Mouse (Mus musculus) C2C12 (cell line): Measurements from ENCODE around the gene Fam19a1. TPM values are rescaled to one million over a fixed set of nuclear protein-coding genes. Genes with fewer than 3 reads are reported as not detected.

ENCODE experiments used
- H3K27me3 ChIP-seq: one replicate; pipeline ENCODE4 v1.6.1; 2011; ENCODE audit not compliant: control insufficient read depth, insufficient read depth, insufficient read length
- H3K36me3 ChIP-seq: one replicate; pipeline ENCODE4 v1.6.1; 2011; ENCODE audit not compliant: control insufficient read depth, insufficient read depth
- H3K4me3 ChIP-seq: one replicate; pipeline ENCODE4 v1.5.1; 2011; ENCODE audit warnings: mild to moderate bottlenecking, control low read depth; ENCODE audit not compliant: poor library complexity, insufficient read depth, severe bottlenecking
- H3K79me2 ChIP-seq: one replicate; pipeline ENCODE4 v1.6.1; 2011; ENCODE audit not compliant: control insufficient read depth, insufficient read depth
- H3K79me3 ChIP-seq: one replicate; pipeline ENCODE4 v1.6.1; 2011; ENCODE audit warnings: low read depth, control low read depth
- H3ac ChIP-seq: one replicate; pipeline ENCODE3; 2011; ENCODE audit warnings: low read depth; ENCODE audit not compliant: control insufficient read depth, insufficient read length
- CEBPB ChIP-seq: IDR thresholded peaks from one replicate; pipeline ENCODE4 v1.6.1; 2011; ENCODE audit warnings: low read depth, mild to moderate bottlenecking, control low read depth, moderate library complexity
- CTCF ChIP-seq: IDR thresholded peaks from one replicate; pipeline ENCODE4 v1.5.1; 2011; ENCODE audit not compliant: control insufficient read depth, insufficient read depth, insufficient read length
- FOSL1 ChIP-seq: IDR thresholded peaks from one replicate; pipeline ENCODE4 v1.8.0; 2011; ENCODE audit warnings: mild to moderate bottlenecking, low read length; ENCODE audit not compliant: poor library complexity, insufficient read depth, severe bottlenecking
- MAX ChIP-seq: IDR thresholded peaks from one replicate; pipeline ENCODE4 v1.6.1; 2011; ENCODE audit warnings: mild to moderate bottlenecking, control low read depth
- MYOD1 ChIP-seq: IDR thresholded peaks from one replicate; pipeline ENCODE4 v1.6.1; 2011; ENCODE audit warnings: low read depth; ENCODE audit not compliant: control insufficient read depth, insufficient read length
- MYOG ChIP-seq: IDR thresholded peaks from one replicate; pipeline ENCODE4 v1.6.1; 2011; ENCODE audit not compliant: control insufficient read depth, insufficient read length; ENCODE audit errors: extremely low read depth
- USF1 ChIP-seq: IDR thresholded peaks from one replicate; pipeline ENCODE4 v1.6.1; 2011; ENCODE audit warnings: low read depth, mild to moderate bottlenecking, control low read depth, moderate library complexity
- polyA plus RNA-seq: library from polyadenylated mRNA; unstranded; fragments of >200 nt; fragmentation: generic; extraction: Trizol; gene quantifications from one replicate; pipeline ENCODE4 v1.2.1, GENCODE M21; 2012; ENCODE audit warnings: missing spikeins

The Fam19a1 gene
- polyA plus RNA-seq, 1 experiment = 0.05 TPM

DNA sequence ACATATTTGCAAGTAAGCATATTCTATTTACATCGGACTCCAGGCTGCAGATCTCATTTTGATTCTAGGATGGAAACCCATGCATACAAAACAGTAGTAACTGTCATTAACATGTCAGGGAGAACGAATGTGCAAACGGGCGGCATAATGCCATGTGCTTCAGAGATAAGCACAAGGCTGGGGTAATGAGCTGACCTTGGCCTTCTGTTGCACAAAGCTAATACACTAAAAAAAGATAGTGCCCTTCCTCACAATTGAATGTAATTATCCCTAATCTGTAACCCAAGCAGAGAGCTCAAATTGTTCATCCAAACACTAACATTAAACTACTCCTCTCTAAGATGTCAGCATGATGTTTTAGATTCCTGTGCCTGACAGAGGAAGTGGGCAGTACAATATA lies 173.3 kb downstream of the Fam19a1 start:
- H3K4me3 ChIP-seq = no peak overlapping the region
- no peaks in the 10 kb centered on the region for H3K79me3 ChIP-seq
- no peak overlapping the region for H3ac ChIP-seq
- TF ChIP-seq MAX (no peak), USF1 (no peak), MYOD1 (no peak), FOSL1 (no peak), CEBPB (no peak), CTCF (no peak), MYOG (no peak)
- H3K36me3 ChIP-seq = no peaks in the 10 kb centered on the region
- no peaks in the 10 kb centered on the region for H3K79me2 ChIP-seq
- H3K27me3 ChIP-seq = no peaks in the 10 kb centered on the region

DNA sequence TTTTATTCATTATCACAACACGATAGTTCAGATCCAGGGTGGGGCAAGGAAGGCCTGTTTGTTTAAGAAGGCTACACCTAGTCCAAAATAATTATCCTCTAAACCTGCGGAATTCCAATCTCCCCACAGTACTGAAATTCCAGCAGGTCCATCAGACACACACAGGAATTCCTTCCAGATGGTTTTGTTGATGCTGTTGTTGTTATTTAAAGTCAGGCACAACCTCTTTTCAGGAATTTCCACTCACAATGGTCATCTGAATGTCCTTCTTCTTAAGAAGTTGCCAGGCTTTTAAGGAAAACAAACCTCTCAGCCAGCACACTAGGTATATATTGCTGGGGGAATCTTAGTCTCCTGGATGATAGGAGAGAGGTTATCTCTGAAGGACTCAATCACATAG lies 174.4 kb downstream of the Fam19a1 start:
- Histone ChIP-seq H3K79me3 (no peaks in the 10 kb centered on the region), H3K27me3 (no peaks in the 10 kb centered on the region), H3K4me3 (no peak overlapping the region), H3K36me3 (no peaks in the 10 kb centered on the region), H3ac (no peak overlapping the region), H3K79me2 (no peaks in the 10 kb centered on the region)
- TF ChIP-seq FOSL1 = no peak
- TF ChIP-seq MYOD1 = no peak

DNA sequence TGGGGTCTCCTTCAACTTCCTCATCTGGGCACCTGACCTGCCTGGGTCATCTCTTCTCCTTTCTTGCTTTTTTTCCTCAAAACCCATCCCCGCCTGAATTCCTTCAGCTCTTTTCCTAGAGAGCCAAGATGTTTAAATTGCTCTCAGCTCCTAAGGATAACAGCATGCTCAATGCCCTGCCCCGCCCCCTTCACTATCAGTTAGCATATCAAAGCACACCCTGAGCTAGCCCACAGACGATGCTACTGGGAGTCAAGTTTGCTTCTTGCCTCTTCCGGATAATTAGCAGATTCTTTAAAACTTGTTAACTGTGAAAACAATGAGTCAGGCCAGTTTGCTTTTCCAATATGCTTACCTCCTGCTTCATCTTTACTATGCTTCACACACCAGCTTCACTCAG lies 176.7 kb downstream of the Fam19a1 start:
- Histone ChIP-seq H3K36me3 (no peaks in the 10 kb centered on the region), H3K79me2 (no peaks in the 10 kb centered on the region), H3K27me3 (no peaks in the 10 kb centered on the region), H3K79me3 (no peaks in the 10 kb centered on the region), H3ac (no peak overlapping the region), H3K4me3 (no peak overlapping the region)
- TF ChIP-seq USF1 (no peak), CTCF (no peak), FOSL1 (no peak), MYOD1 (no peak), MAX (no peak), MYOG (no peak), CEBPB (no peak)

DNA sequence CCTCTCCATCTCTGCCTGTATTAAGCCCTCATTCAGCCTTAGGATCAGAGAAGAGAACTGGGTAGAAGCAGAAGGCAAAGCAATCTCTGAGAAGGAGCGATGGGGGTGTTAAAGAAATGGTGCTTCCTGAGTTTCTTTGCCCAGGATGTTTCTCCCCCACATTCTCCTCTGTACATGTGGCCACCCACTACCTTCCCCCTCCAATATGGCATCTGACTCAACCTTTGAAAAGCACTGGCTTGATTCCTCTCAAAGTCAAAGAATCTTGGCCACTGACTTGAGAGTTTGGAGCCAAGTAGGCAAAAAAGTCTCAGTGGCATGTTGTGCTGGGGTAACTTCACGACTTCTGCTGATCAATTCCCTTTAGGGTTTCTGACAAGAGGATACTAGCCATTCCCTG lies 234.5 kb downstream of the Fam19a1 start:
- Histone ChIP-seq H3K79me3 (no peaks in the 10 kb centered on the region), H3K4me3 (no peak overlapping the region), H3ac (no peak overlapping the region), H3K79me2 (no peaks in the 10 kb centered on the region), H3K27me3 (no peaks in the 10 kb centered on the region), H3K36me3 (no peaks in the 10 kb centered on the region)
- TF ChIP-seq CTCF (no peak), USF1 (no peak), MYOG (no peak), FOSL1 (no peak), CEBPB (no peak), MAX (no peak), MYOD1 (no peak)

DNA sequence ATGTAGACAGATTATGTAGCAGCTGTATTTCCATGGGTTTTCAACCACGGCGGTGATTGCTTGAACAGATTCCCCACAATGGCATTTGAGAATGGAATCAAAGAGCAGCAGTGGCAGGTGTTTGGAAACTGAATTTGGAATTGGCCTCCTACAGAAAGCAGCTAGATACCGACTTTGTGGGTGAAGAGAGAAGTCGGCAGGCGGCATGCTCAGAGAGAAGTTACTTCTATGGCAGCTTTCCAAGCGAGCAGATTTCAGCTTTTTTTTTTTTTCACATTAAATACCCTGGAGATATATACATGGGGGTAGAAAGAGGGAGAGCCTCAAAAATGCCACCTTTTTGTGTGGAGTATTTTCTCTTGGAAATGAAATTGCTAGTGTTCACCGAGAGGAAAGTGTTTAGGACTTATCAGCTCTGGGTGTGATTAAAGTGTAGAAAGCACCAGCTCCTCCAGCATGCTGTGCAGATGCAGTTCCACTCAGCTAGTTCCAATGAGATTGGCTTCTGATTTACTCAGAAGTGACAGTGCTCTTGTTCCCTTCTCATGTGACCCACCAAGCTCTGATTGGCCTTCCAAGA lies 236.6 kb downstream of the Fam19a1 start:
- Histone ChIP-seq H3ac (no peak overlapping the region), H3K27me3 (no peaks in the 10 kb centered on the region), H3K79me3 (no peaks in the 10 kb centered on the region), H3K36me3 (no peaks in the 10 kb centered on the region), H3K79me2 (no peaks in the 10 kb centered on the region), H3K4me3 (no peak overlapping the region)
- TF ChIP-seq MYOD1 (no peak), CEBPB (no peak), USF1 (no peak), MAX (no peak), MYOG (no peak), FOSL1 (no peak), CTCF (no peak)

DNA sequence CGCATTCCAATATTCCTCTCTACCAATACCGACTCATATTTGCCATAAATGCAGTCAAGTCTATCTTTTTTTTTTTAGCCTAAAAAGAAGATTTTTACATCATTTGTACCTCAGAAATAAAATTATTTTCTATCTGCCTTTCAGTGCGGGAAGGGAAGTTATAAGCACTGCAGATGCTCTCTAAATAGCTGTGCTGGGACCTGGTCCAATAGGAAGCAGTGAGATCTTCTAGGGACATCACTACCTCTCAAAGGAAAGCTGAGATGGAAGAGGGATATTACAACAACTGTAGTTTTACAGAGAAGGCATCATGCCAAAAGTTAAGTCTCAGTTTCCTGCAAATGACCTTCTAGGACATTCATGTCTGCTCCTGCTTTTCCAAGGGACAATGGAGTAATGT lies 256.6 kb downstream of the Fam19a1 start:
- TF ChIP-seq FOSL1 (no peak), USF1 (no peak), CTCF (no peak)
- no peaks in the 10 kb centered on the region for H3K79me2 ChIP-seq
- H3K79me3 ChIP-seq = no peaks in the 10 kb centered on the region
- H3K36me3 ChIP-seq = no peaks in the 10 kb centered on the region
- no peak overlapping the region for H3ac ChIP-seq
- no peak overlapping the region for H3K4me3 ChIP-seq
- no peaks in the 10 kb centered on the region for H3K27me3 ChIP-seq

DNA sequence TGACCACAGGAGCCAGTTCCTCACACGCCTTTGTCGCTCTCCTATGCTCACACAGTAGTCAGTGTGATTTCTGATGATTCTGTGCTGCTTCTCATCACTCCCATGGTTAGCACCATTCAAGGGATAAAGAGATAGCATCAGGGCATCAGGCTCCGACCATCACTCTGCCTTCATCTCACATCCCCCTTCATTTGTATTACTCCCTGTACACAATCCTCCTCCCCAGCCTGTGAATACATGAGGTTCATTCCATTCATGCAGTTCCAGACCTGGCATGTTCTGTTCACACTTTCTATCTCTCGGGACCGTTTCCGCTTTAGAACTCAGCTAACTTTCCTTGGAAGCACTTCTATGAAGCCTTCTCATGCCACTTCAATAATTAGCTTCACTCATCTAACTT lies 259.9 kb downstream of the Fam19a1 start:
- no peaks in the 10 kb centered on the region for H3K79me3 ChIP-seq
- TF ChIP-seq MYOG (no peak), CTCF (no peak), FOSL1 (no peak), MAX (no peak), USF1 (no peak), MYOD1 (no peak), CEBPB (no peak)
- no peak overlapping the region for H3ac ChIP-seq

More for the DNA sequence above, 259.9 kb downstream of the Fam19a1 start:
- Histone ChIP-seq H3K36me3 (no peaks in the 10 kb centered on the region), H3K4me3 (no peak overlapping the region), H3K27me3 (no peaks in the 10 kb centered on the region), H3K79me2 (no peaks in the 10 kb centered on the region)
